Mouse (Mus musculus) neural tube, embryonic 15.5 days (tissue): ENCODE data around the gene Lhb. TPM values are rescaled to one million over a fixed set of nuclear protein-coding genes. Genes with fewer than 3 reads are reported as not detected.

ENCODE experiments used
- ATAC-seq: fragments of 200-750 bp; cut with Nextera tagmentation; 2 replicates; pipeline ENCODE4 v1.8.0; 2017; ENCODE audit warnings: mild to moderate bottlenecking, moderate TSS enrichment, moderate library complexity; ENCODE audit not compliant: low FRiP score
- H3K27ac ChIP-seq: fragments of 300-500 bp; sonication (generic); replicated peaks from 2 replicates; pipeline ENCODE4 v1.5.1; 2015; ENCODE audit warnings: mild to moderate bottlenecking, inconsistent platforms
- H3K27me3 ChIP-seq: fragments of 300-500 bp; sonication (generic); replicated peaks from 2 replicates; pipeline ENCODE4 v1.6.1; 2015; ENCODE audit warnings: inconsistent platforms
- H3K36me3 ChIP-seq: fragments of 300-500 bp; sonication (generic); 2 replicates; pipeline ENCODE4 v1.6.1; 2015; ENCODE audit warnings: inconsistent platforms
- H3K4me1 ChIP-seq: fragments of 300-500 bp; sonication (generic); 2 replicates; pipeline ENCODE4 v1.6.1; 2015; ENCODE audit warnings: inconsistent platforms
- H3K4me2 ChIP-seq: fragments of 300-500 bp; sonication (generic); 2 replicates; pipeline ENCODE4 v1.6.1; 2015; ENCODE audit warnings: inconsistent platforms, mild to moderate bottlenecking, moderate library complexity
- H3K4me3 ChIP-seq: fragments of 300-500 bp; sonication (generic); replicated peaks from 2 replicates; pipeline ENCODE4 v1.5.1; 2015; ENCODE audit warnings: mild to moderate bottlenecking, inconsistent platforms
- H3K9ac ChIP-seq: fragments of 300-500 bp; sonication (generic); replicated peaks from 2 replicates; pipeline ENCODE4 v1.6.1; 2015; ENCODE audit warnings: mild to moderate bottlenecking, inconsistent platforms
- H3K9me3 ChIP-seq: fragments of 300-500 bp; sonication (generic); replicated peaks from 2 replicates; pipeline ENCODE4 v1.6.1; 2016; ENCODE audit warnings: inconsistent platforms
- WGBS: fragments of 180-500 bp; shearing (Covaris S2); methylation state at CpG from one replicate; pipeline ENCODE4 v1.1.7; 2015; ENCODE audit warnings: mixed read lengths; 5-methylcytosine and 5-hydroxymethylcytosine counted together
- microRNA-seq: library from miRNA; unstranded; fragments of <30 nt; microRNA quantifications from one replicate; pipeline ENCODE4, GENCODE M21; 2017
- polyA plus RNA-seq: library from polyadenylated mRNA; unstranded; fragments of >200 nt; fragmentation: Nextera tagmentation; extraction: Ambion mirVana; gene quantifications from 2 replicates; pipeline ENCODE4 v1.2.1, GENCODE M21; 2015

The Lhb gene
- polyA plus RNA-seq, 1 experiment from 2014 or later = 0.24 TPM

DNA sequence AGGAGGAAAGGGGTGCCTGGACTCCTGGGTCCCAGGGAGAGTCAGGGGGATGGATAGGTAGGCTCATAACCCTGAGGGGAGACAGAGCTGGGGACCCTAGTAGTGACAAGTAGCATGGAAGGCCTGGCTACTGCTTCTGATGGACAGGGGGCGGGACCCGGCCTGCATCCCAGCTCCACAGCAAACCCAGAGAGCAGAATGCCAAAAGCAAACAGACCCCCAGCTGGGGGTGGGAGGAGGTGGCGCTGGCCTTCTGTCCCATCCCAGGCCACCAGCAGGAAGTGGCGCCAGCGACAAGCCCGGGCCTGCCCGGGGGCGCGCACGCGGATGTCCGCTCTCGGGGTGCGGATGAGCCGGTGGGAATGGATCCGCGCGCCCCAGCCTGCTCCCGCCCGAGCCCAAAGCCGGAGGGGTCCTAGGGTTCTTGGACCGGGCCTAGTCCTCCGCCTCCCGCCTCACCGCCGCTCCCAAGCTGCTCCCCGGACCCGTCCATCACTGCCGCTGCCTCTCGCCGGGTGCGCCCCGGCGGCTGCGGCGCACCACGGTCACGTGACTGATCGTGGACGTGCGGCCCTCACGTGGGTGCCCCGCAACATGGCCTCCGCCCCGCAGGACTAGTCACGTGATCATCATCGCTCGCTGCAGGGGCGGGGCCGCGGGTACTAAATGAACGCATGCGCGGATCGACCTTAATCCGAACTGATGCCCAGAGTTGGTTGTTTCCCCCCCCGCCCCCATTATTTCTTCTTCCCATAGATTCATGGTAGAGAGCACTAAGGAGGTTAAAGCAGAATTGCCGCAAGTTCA is 45.9 kb downstream of the Lhb start, which contains the start of gene Bax:
Bax (minus strand) TSS at position 616 of the 807 bp plus-strand sequence.
- H3K4me3 ChIP-seq = peak within 1 kb of the TSS; percentile 79
- H3K4me1 ChIP-seq = peaks cover 40% of the 10 kb centered on the region
- peak within 1 kb of the TSS; percentile 80 for H3K27ac ChIP-seq
- H3K4me2 ChIP-seq = peak within 1 kb of the TSS; percentile 96
- H3K36me3 ChIP-seq = peaks cover 30% of the 10 kb centered on the region
- ATAC-seq = peak; percentile 86
- under 1% methylated on average over 57 of the region's 58 CpGs for WGBS
- H3K27me3 ChIP-seq = no peaks in the 10 kb centered on the region
- H3K9ac ChIP-seq = peak within 1 kb of the TSS; percentile 89
- H3K9me3 ChIP-seq = no peaks in the 10 kb centered on the region

DNA sequence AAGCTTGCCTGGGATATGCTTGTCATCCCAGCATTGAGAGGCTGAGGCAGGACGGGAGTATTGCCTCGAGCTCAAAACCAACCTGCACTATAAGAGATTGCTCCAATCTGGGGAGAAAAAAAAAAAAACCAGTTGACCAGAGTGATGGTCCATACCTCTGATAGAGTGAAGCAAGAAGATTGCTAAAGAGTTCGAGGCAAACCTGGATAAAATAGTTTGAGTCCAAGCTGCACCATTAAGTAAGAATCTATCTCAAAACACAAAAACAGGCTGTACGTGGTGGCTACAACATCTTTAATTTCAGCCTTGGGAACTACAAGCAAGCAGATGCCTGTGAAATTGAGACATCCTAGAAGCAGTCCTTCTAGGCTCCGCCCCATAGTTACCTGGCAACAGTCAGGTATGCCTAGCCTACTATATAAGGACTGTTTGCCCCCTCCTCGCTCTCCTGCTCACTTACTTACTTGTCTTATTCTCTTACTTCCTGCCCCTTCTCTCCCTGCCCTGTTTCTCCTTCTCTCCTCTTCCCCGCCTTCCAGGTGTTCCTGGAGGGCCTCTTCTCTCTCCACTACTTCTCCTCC is 46.6 kb downstream of the Lhb start:
- peak overlapping the region; percentile 79 for H3K4me3 ChIP-seq
- peaks cover 34% of the 10 kb centered on the region for H3K4me1 ChIP-seq
- H3K36me3 ChIP-seq = peaks cover 25% of the 10 kb centered on the region
- peak overlapping the region; percentile 96 for H3K4me2 ChIP-seq
- 0 out of 2 replicates have a peak overlapping the region, but pooled peaks have one; percentile 41 for H3K27ac ChIP-seq
- H3K27me3 ChIP-seq = no peaks in the 10 kb centered on the region
- no peak for ATAC-seq
- H3K9me3 ChIP-seq = no peaks in the 10 kb centered on the region
- peak overlapping the region; percentile 36; the same call in 1 of the 2 replicates for H3K9ac ChIP-seq
- 39% methylated on average over 7 of the region's 7 CpGs for WGBS

DNA sequence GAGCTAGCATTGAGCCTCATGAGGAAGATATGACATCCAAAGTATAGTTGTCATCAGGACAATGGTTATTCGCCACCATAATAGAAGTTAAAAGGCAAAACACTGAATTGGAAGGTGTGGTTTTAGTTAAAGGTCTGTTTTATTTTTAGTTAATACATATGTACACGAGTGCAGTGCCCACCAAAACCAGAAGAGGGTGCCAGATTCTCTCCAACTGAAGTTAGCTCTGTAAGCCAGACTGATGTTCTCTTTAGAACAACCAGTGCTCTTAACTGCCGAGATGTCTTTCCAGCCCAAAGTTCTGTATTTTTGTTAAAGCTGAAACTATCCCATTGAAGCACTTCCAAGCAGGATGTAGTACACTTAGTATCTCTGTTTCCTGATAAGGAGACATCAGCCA is 50.2 kb downstream of the Lhb start:
- no peak overlapping the region for H3K27ac ChIP-seq
- no peaks in the 10 kb centered on the region for H3K9me3 ChIP-seq
- no peak overlapping the region for H3K4me3 ChIP-seq
- ATAC-seq = no peak
- H3K27me3 ChIP-seq = no peaks in the 10 kb centered on the region
- peaks cover 12% of the 10 kb centered on the region for H3K4me1 ChIP-seq
- no peak overlapping the region for H3K9ac ChIP-seq
- 8% methylated on average over 3 of the region's 3 CpGs for WGBS
- H3K36me3 ChIP-seq = no peaks in the 10 kb centered on the region
- H3K4me2 ChIP-seq = no peak overlapping the region

Small RNA genes within 50 kb of the gene (microRNA-seq; reads per million reads assigned to microRNA genes)
- gene Gm22133 = not detected

Other genes with a start within 250 kb of the Lhb start
- not detected in 2 replicates for gene Gfy, start 241.3 kb upstream of the Lhb start, polyA plus RNA-seq
- not detected in 2 replicates for gene Pth2, start 239.8 kb upstream of the Lhb start, polyA plus RNA-seq
- 0.36 and 0.60 TPM in 2 replicates for gene Ccdc155, start 215.9 kb upstream of the Lhb start, polyA plus RNA-seq
- gene Dkkl1, start 208.7 kb upstream of the Lhb start, polyA plus RNA-seq = 15.6 and 17.7 TPM in 2 replicates
- 28.9 and 44.5 TPM in 2 replicates for gene Tead2, start 205.1 kb upstream of the Lhb start, polyA plus RNA-seq
- gene Cd37, start 181.7 kb upstream of the Lhb start, polyA plus RNA-seq = 1.7 and 12.4 TPM in 2 replicates
- gene Slc6a16, start 179.7 kb upstream of the Lhb start, polyA plus RNA-seq = 0.67 and 0.78 TPM in 2 replicates
- gene Slc6a21, start 143.3 kb upstream of the Lhb start, polyA plus RNA-seq = not detected in 2 replicates
- gene Trpm4, start 87.0 kb upstream of the Lhb start, polyA plus RNA-seq = 9.4 and 12.0 TPM in 2 replicates
- gene Hrc, start 85.5 kb upstream of the Lhb start, polyA plus RNA-seq = 0.75 and 0.79 TPM in 2 replicates
- gene Ppfia3, start 53.8 kb upstream of the Lhb start, polyA plus RNA-seq = 27.3 and 29.5 TPM in 2 replicates
- 48.2 and 58.3 TPM in 2 replicates for gene Lin7b, start 50.2 kb upstream of the Lhb start, polyA plus RNA-seq
- gene Snrnp70, start 25.1 kb upstream of the Lhb start, polyA plus RNA-seq = 166 and 190 TPM in 2 replicates
- gene Kcna7, start 15.2 kb upstream of the Lhb start, polyA plus RNA-seq = 0.08 and 0.09 TPM in 2 replicates
- gene Ntf5, start 7.1 kb upstream of the Lhb start, polyA plus RNA-seq = 0.91 TPM in 1 of 2 replicates, not detected in the other
- 21.7 and 24.0 TPM in 2 replicates for gene Gys1, start 14.0 kb downstream of the Lhb start, polyA plus RNA-seq
- 92.7 and 114 TPM in 2 replicates for gene Ruvbl2, start 17.3 kb downstream of the Lhb start, polyA plus RNA-seq
- 4,883 and 5,335 TPM in 2 replicates for gene Ftl1, start 39.1 kb downstream of the Lhb start, polyA plus RNA-seq
- gene Bax, start 46.1 kb downstream of the Lhb start, polyA plus RNA-seq = 224 and 236 TPM in 2 replicates
- 0.15 and 0.59 TPM in 2 replicates for gene Tulp2, start 61.1 kb downstream of the Lhb start, polyA plus RNA-seq
- not detected in 2 replicates for gene Gm45808, start 66.0 kb downstream of the Lhb start, polyA plus RNA-seq
- gene Dhdh, start 68.0 kb downstream of the Lhb start, polyA plus RNA-seq = 4.2 and 4.8 TPM in 2 replicates
- 140 and 158 TPM in 2 replicates for gene Nucb1, start 89.6 kb downstream of the Lhb start, polyA plus RNA-seq
- 17.8 and 18.4 TPM in 2 replicates for gene Ppp1r15a, start 105.4 kb downstream of the Lhb start, polyA plus RNA-seq
- gene Plekha4, start 105.5 kb downstream of the Lhb start, polyA plus RNA-seq = 4.3 and 4.7 TPM in 2 replicates
- gene Hsd17b14, start 134.1 kb downstream of the Lhb start, polyA plus RNA-seq = 0.93 TPM in 1 of 2 replicates, not detected in the other
- gene Bcat2, start 149.3 kb downstream of the Lhb start, polyA plus RNA-seq = 25.4 and 31.9 TPM in 2 replicates
- 0.17 and 2.3 TPM in 2 replicates for gene Fgf21, start 194.7 kb downstream of the Lhb start, polyA plus RNA-seq
- gene Fut1, start 196.5 kb downstream of the Lhb start, polyA plus RNA-seq = 0.69 TPM in 1 of 2 replicates, not detected in the other
- 0.14 TPM in 1 of 2 replicates, not detected in the other for gene Izumo1, start 201.0 kb downstream of the Lhb start, polyA plus RNA-seq
- 15.4 and 17.6 TPM in 2 replicates for gene Rasip1, start 206.7 kb downstream of the Lhb start, polyA plus RNA-seq
- gene Mamstr, start 219.2 kb downstream of the Lhb start, polyA plus RNA-seq = 4.5 and 5.6 TPM in 2 replicates
- 0.36 and 2.5 TPM in 2 replicates for gene Fut2, start 245.6 kb downstream of the Lhb start, polyA plus RNA-seq